Mouse (Mus musculus) heart, adult 2 months (tissue): ENCODE data around the gene Anapc1. TPM values are rescaled to one million over a fixed set of nuclear protein-coding genes. Genes with fewer than 3 reads are reported as not detected.

Source experiments
- DNase-seq, 2 experiments: peaks; one replicate each; pipeline ENCODE4 v3.0.0; 2021
- H3K27ac ChIP-seq: fragments of 200-600 bp; 2 replicates; pipeline ENCODE4 v1.8.1; 2022
- H3K27me3 ChIP-seq: fragments of 200-500 bp; 2 replicates; pipeline ENCODE4 v1.6.1; 2012; ENCODE audit warnings: mild to moderate bottlenecking, low read length, inconsistent platforms, mixed read lengths; ENCODE audit not compliant: control insufficient read depth, insufficient read depth
- H3K36me3 ChIP-seq: fragments of 200-500 bp; 2 replicates; pipeline ENCODE4 v1.6.1; 2012; ENCODE audit warnings: low read length, inconsistent platforms; ENCODE audit not compliant: control insufficient read depth, insufficient read depth
- H3K4me1 ChIP-seq: fragments of 200-500 bp; 2 replicates; pipeline ENCODE4 v1.6.1; 2011; ENCODE audit warnings: low read length; ENCODE audit not compliant: control insufficient read depth, insufficient read depth
- H3K4me3 ChIP-seq: fragments of 200-600 bp; 2 replicates; pipeline ENCODE4 v1.8.1; 2022
- H3K79me2 ChIP-seq: fragments of 200-500 bp; replicated peaks from 2 replicates; pipeline ENCODE4 v1.6.1; 2012; ENCODE audit warnings: mild to moderate bottlenecking, inconsistent platforms, low read length, moderate library complexity, mixed read lengths; ENCODE audit not compliant: control insufficient read depth, insufficient read depth
- H3K9ac ChIP-seq: fragments of 200-500 bp; 2 replicates; pipeline ENCODE4 v1.6.1; 2012; ENCODE audit warnings: low read depth, mild to moderate bottlenecking, control low read depth, inconsistent platforms, low read length, mixed read lengths
- CTCF ChIP-seq: fragments of 200-600 bp; IDR thresholded peaks from 2 replicates; pipeline ENCODE4 v1.8.1; 2022; ENCODE audit warnings: antibody characterized with exemption, mild to moderate bottlenecking, moderate library complexity
- EP300 ChIP-seq: fragments of 200-500 bp; IDR thresholded peaks from 2 replicates; pipeline ENCODE4 v1.6.1; 2011; ENCODE audit warnings: low read depth, low read length, control low read depth; ENCODE audit not compliant: insufficient read depth
- POLR2A ChIP-seq: fragments of 200-500 bp; IDR thresholded peaks from 2 replicates; pipeline ENCODE4 v1.6.1; 2011; ENCODE audit warnings: mild to moderate bottlenecking, low read depth, low read length, control low read depth; ENCODE audit not compliant: insufficient read depth
- WGBS: fragments of 180-500 bp; shearing (Covaris S2); methylation state at CpG from one replicate; pipeline ENCODE4 v1.1.7; 2018; 5-methylcytosine and 5-hydroxymethylcytosine counted together
- intact Hi-C: fragments of 180-260 bp; cut with DNase I; formaldehyde crosslinking; loops from one replicate; pipeline ENCODE4 v1.15.1; 2025
- polyA plus RNA-seq: library from polyadenylated mRNA; depleted of rRNA; stranded (reverse); fragments of >200 nt; gene quantifications from 2 replicates; pipeline ENCODE4 v1.2.3, GENCODE M21; 2012
- total RNA-seq, 2 experiments: library from RNA; stranded (reverse); gene quantifications; 2 replicates each; pipeline ENCODE4 v1.2.3; 2021

The Anapc1 gene
- total and polyA plus RNA-seq, 3 experiments = 31.0 to 45.5 (median 39.4) TPM

GRCm38 (mm10) chr2:128609286-128609685 is 77.9 kb downstream of the Anapc1 start:
- Histone ChIP-seq H3K27ac (no peak overlapping the region), H3K9ac (no peak overlapping the region), H3K4me1 (no peaks in the 10 kb centered on the region; the same call in 1 of the 2 replicates), H3K4me3 (no peak overlapping the region), H3K27me3 (no peaks in the 10 kb centered on the region), H3K36me3 (peaks cover 2% of the 10 kb centered on the region), H3K79me2 (no peaks in the 10 kb centered on the region)
- no peak for DNase-seq
- WGBS = 54% methylated on average over 5 of the region's 5 CpGs
- intact Hi-C loops = no loop called here
- TF ChIP-seq EP300 = no peak
- TF ChIP-seq POLR2A = no peak
- TF ChIP-seq CTCF = no peak

- no peak for DNase-seq
- 65% methylated on average over 2 of the region's 2 CpGs for WGBS
Measured at GRCm38 (mm10) chr2:128601534-128601933, 85.7 kb downstream of the Anapc1 start.

DNA sequence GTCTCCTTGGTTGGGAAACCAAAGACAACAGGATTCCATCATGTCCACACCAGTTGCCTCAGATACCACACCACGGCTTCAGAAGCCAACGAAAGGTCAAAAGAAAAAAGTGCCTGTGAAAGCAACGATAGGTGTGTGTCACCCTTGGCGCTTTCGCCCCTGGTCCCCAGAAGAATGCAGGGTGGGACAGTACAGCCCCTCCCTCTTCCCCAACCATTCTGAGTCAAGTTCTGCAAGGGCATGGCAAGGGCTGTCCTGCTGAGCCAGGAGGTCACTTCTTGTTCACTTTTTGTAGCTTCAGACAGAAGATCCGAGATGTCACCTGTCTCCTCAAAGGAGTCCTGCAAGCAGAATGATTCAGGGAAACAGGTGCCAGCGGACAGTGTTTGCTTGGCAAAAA is 94.9 kb downstream of the Anapc1 start:
- intact Hi-C loops = no loop called here
- Histone ChIP-seq H3K27me3 (no peaks in the 10 kb centered on the region), H3K27ac (no peak overlapping the region), H3K36me3 (no peaks in the 10 kb centered on the region), H3K79me2 (no peaks in the 10 kb centered on the region), H3K4me1 (no peaks in the 10 kb centered on the region), H3K9ac (no peak overlapping the region), H3K4me3 (no peak overlapping the region)
- TF ChIP-seq CTCF (no peak), EP300 (no peak), POLR2A (no peak)
- DNase-seq = no peak
- 88% methylated on average over 7 of the region's 7 CpGs for WGBS

More at GRCm38 (mm10) chr2:128601534-128601933, 85.7 kb downstream of the Anapc1 start:
- no peaks in the 10 kb centered on the region for H3K4me1 ChIP-seq
- no peak overlapping the region for H3K9ac ChIP-seq
- H3K27me3 ChIP-seq = no peaks in the 10 kb centered on the region
- H3K27ac ChIP-seq = no peak overlapping the region
- no peak overlapping the region for H3K4me3 ChIP-seq
- H3K79me2 ChIP-seq = no peaks in the 10 kb centered on the region
- no peaks in the 10 kb centered on the region for H3K36me3 ChIP-seq
- TF ChIP-seq EP300 (no peak), CTCF (no peak), POLR2A (no peak)
- intact Hi-C loops = no loop called here

DNA sequence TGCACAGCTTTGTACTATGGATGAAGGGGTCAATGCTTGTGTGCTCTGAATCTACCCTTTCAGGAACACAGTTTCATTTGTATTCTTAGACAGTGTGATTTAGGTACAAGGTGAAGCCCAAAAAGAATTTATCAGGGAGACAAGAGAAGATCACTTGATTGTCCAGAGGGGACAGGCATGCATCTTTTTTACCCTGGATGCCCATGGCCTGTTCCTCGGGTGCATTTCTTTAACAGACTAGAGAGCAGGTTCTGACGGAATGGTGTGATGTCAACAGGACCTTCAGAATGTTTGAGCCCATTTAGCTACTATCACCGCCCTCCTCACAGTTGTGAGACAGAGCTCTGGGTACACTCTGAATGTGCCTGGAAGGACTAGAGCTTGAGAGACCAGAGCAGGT is 96.3 kb downstream of the Anapc1 start, which contains the start of gene Spdye4c:
Gene Spdye4c, plus strand, starts transcription at position 301 of the 400 bp plus-strand sequence.
- intact Hi-C loops = no loop called here

DNA sequence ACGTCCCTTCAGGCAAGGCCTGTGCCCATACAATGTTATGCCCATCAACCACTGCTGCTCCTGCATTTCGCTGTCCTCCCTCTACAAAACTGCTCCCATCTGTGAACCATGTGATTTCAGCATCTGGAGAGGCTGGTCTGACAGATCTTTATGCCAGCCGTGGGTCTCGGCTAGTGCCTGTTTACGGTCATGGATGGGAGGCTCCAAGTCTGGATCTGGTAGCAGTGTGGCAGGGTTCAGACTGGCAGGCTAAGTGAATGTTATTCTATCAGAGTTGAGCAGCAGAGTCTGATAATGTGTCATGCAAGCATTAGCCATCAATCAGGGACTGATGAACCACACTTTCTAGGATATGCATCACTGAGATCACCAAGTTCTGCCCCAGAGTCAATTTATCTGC is 104.3 kb downstream of the Anapc1 start:
- no peak for DNase-seq
- H3K27me3 ChIP-seq = no peaks in the 10 kb centered on the region
- H3K4me3 ChIP-seq = no peak overlapping the region
- no peaks in the 10 kb centered on the region for H3K36me3 ChIP-seq
- no peak overlapping the region for H3K9ac ChIP-seq
- H3K79me2 ChIP-seq = no peaks in the 10 kb centered on the region
- intact Hi-C loops = no loop called here
- TF ChIP-seq POLR2A = no peak
- TF ChIP-seq EP300 = no peak
- 84% methylated on average over 5 of the region's 5 CpGs for WGBS
- H3K4me1 ChIP-seq = no peaks in the 10 kb centered on the region
- H3K27ac ChIP-seq = no peak overlapping the region

More for the DNA sequence above, 96.3 kb downstream of the Anapc1 start, which contains the start of gene Spdye4c:
- Histone ChIP-seq H3K27me3 (no peaks in the 10 kb centered on the region), H3K36me3 (no peaks in the 10 kb centered on the region), H3K4me3 (no peak within 1 kb of the TSS), H3K79me2 (no peaks in the 10 kb centered on the region), H3K9ac (no peak within 1 kb of the TSS), H3K4me1 (no peaks in the 10 kb centered on the region), H3K27ac (no peak within 1 kb of the TSS)
- TF ChIP-seq POLR2A (no peak), CTCF (no peak), EP300 (no peak)
- no peak for DNase-seq
- WGBS = 89% methylated on average over 3 of the region's 3 CpGs

GRCm38 (mm10) chr2:128572726-128573624 is 114.2 kb downstream of the Anapc1 start:
- DNase-seq = peak; percentile 76 to 85

More at GRCm38 (mm10) chr2:128572726-128573624, 114.2 kb downstream of the Anapc1 start:
- 34% methylated on average over 16 of the region's 16 CpGs for WGBS
- H3K36me3 ChIP-seq = no peaks in the 10 kb centered on the region
- intact Hi-C loops = loop anchor here (1.0 to 2.0 kb wide), 5 partner anchors 161 to 684 kb away; no protein-coding TSS in a partner anchor
- no peak for TF ChIP-seq POLR2A
- peak; percentile 87; the same call in 1 of the 2 replicates for TF ChIP-seq EP300
- TF ChIP-seq CTCF = peak; percentile 97; the same call in 1 of the 2 replicates
- H3K9ac ChIP-seq = no peak overlapping the region
- H3K27me3 ChIP-seq = no peaks in the 10 kb centered on the region
- no peak overlapping the region for H3K4me3 ChIP-seq
- H3K4me1 ChIP-seq = peaks cover 5% of the 10 kb centered on the region
- peak overlapping the region; percentile 23 for H3K27ac ChIP-seq
- H3K79me2 ChIP-seq = no peaks in the 10 kb centered on the region
